In genomic region chr4:99601463-99601862, GRCm38 (mm10) we compare ENCODE assay signal across 19 mouse cellular contexts. TPM values are rescaled to one million over a fixed set of nuclear protein-coding genes. Genes with fewer than 3 reads are reported as not detected.
DNase-seq lines count a peak whose midpoint lies in the region; ATAC-seq and TF ChIP-seq lines count a peak whose summit lies in the region.
"Had no signal": no experiment of that assay in that cellular context is flagged by ENCODE, and none has a peak within 500 bp of the region (broad histone marks: within the 10 kb centered on the region; RNA-seq: fewer than 3 reads in every experiment).

No protein-coding gene starts in this region.

- ATAC-seq in embryonic facial prominence, embryonic 12.5 days (ENCODE audit: insufficient number of reproducible peaks, insufficient read depth, low FRiP score, low TSS enrichment), result no peak
- no peak for ATAC-seq in heart, postnatal 0 days (ENCODE audit: insufficient read depth, low read depth)
- no peak for ATAC-seq in embryonic facial prominence, embryonic 13.5 days (ENCODE audit: insufficient number of reproducible peaks, insufficient read depth, low FRiP score, low TSS enrichment, low read depth)
- ATAC-seq in midbrain, embryonic 15.5 days (replicated peaks), result peak; percentile 33; the same call in 1 of the 2 replicates
- ATAC-seq: intestine, embryonic 15.5 days had no signal

- H3K4me2 ChIP-seq in embryonic facial prominence, embryonic 12.5 days (replicated peaks), result peak overlapping the region; percentile 33; the same call in 1 of the 2 replicates
- H3K4me2 ChIP-seq in heart, postnatal 0 days (ENCODE audit: low read depth, low read length), result peak overlapping the region; percentile 47; the same call in 1 of the 2 replicates
- H3K4me2 ChIP-seq in embryonic facial prominence, embryonic 13.5 days, result peak overlapping the region; percentile 45
- no peak overlapping the region for H3K4me2 ChIP-seq in midbrain, embryonic 15.5 days
- H3K4me2 ChIP-seq: intestine, embryonic 15.5 days had no signal

- no peak overlapping the region for H3K27ac ChIP-seq in embryonic facial prominence, embryonic 12.5 days
- H3K27ac ChIP-seq in embryonic facial prominence, embryonic 10.5 days (replicated peaks), result no peak overlapping the region
- no peak overlapping the region for H3K27ac ChIP-seq in heart, postnatal 0 days (ENCODE audit: low read depth)
- H3K27ac ChIP-seq in embryonic facial prominence, embryonic 13.5 days, result no peak overlapping the region
- H3K27ac ChIP-seq in midbrain, embryonic 15.5 days, result no peak overlapping the region
- H3K27ac ChIP-seq: heart, adult 2 months; intestine, embryonic 15.5 days; kidney, postnatal 0 days; layer of hippocampus, adult 2 months; limb, embryonic 10.5 days; liver, embryonic 15.5 days had no signal

- H3K36me3 ChIP-seq in embryonic facial prominence, embryonic 12.5 days, result no peaks in the 10 kb centered on the region
- no peaks in the 10 kb centered on the region for H3K36me3 ChIP-seq in embryonic facial prominence, embryonic 10.5 days (replicated peaks)
- H3K36me3 ChIP-seq in heart, postnatal 0 days (replicated peaks; ENCODE audit: control insufficient read depth, insufficient read depth, low read length), result no peaks in the 10 kb centered on the region
- H3K36me3 ChIP-seq in embryonic facial prominence, embryonic 13.5 days, result no peaks in the 10 kb centered on the region
- no peaks in the 10 kb centered on the region for H3K36me3 ChIP-seq in midbrain, embryonic 15.5 days (replicated peaks)
- H3K36me3 ChIP-seq: intestine, embryonic 15.5 days; limb, embryonic 10.5 days; liver, embryonic 15.5 days had no signal

- intact Hi-C loops in heart, postnatal 25 days (cut with DNase I), result no loop called here

- no peak overlapping the region for H3K9ac ChIP-seq in embryonic facial prominence, embryonic 12.5 days
- no peak overlapping the region for H3K9ac ChIP-seq in heart, postnatal 0 days (replicated peaks; ENCODE audit: low read depth, low read length)
- no peak overlapping the region for H3K9ac ChIP-seq in embryonic facial prominence, embryonic 13.5 days
- H3K9ac ChIP-seq in midbrain, embryonic 15.5 days, result no peak overlapping the region
- H3K9ac ChIP-seq: intestine, embryonic 15.5 days; liver, embryonic 15.5 days had no signal

- no peaks in the 10 kb centered on the region for H3K27me3 ChIP-seq in embryonic facial prominence, embryonic 12.5 days
- peaks cover 17% of the 10 kb centered on the region for H3K27me3 ChIP-seq in embryonic facial prominence, embryonic 10.5 days (replicated peaks; ENCODE audit: low read depth, poor library complexity, severe bottlenecking)
- H3K27me3 ChIP-seq in heart, postnatal 0 days (ENCODE audit: control insufficient read depth, insufficient read depth, low read length), result no peaks in the 10 kb centered on the region
- H3K27me3 ChIP-seq in embryonic facial prominence, embryonic 13.5 days, result 0 out of 2 replicates have a peak, but pooled peaks cover 3% of the 10 kb centered on the region
- peaks cover 32% of the 10 kb centered on the region for H3K27me3 ChIP-seq in midbrain, embryonic 15.5 days (replicated peaks)
- H3K27me3 ChIP-seq: intestine, embryonic 15.5 days; liver, embryonic 15.5 days had no signal

- no peak for TF ChIP-seq EP300 in heart, postnatal 0 days (IDR thresholded peaks at IDR 0.05; ENCODE audit: low read depth)

- DNase-seq in embryonic facial prominence, embryonic 10.5 days (ENCODE audit: low spot score), result no peak
- no peak for DNase-seq in heart, postnatal 0 days (ENCODE audit: low spot score)
- no peak for DNase-seq in heart, postnatal 25 days (ENCODE audit: low spot score)
- no peak for DNase-seq in spleen, postnatal 10 days (ENCODE audit: low spot score in 2 of 2)
- DNase-seq in cerebellum, adult 8-10 months, result no peak
- DNase-seq: adrenal gland, postnatal 36 days; cerebellum, postnatal 25 days; heart, adult 2 months; thymus, postnatal 36 days had no signal

- no peaks in the 10 kb centered on the region for H3K4me1 ChIP-seq in embryonic facial prominence, embryonic 12.5 days
- no peaks in the 10 kb centered on the region for H3K4me1 ChIP-seq in embryonic facial prominence, embryonic 10.5 days
- H3K4me1 ChIP-seq in heart, postnatal 0 days (ENCODE audit: control insufficient read depth, insufficient read depth), result no peaks in the 10 kb centered on the region
- no peaks in the 10 kb centered on the region for H3K4me1 ChIP-seq in embryonic facial prominence, embryonic 13.5 days
- peaks cover 5% of the 10 kb centered on the region; the same call in 1 of the 2 replicates for H3K4me1 ChIP-seq in midbrain, embryonic 15.5 days
- H3K4me1 ChIP-seq: intestine, embryonic 15.5 days; liver, embryonic 15.5 days had no signal

- no peak overlapping the region for H3K4me3 ChIP-seq in embryonic facial prominence, embryonic 12.5 days
- no peak overlapping the region for H3K4me3 ChIP-seq in embryonic facial prominence, embryonic 10.5 days
- H3K4me3 ChIP-seq in heart, postnatal 0 days (ENCODE audit: low read depth, low read length), result no peak overlapping the region
- no peak overlapping the region for H3K4me3 ChIP-seq in embryonic facial prominence, embryonic 13.5 days
- no peak overlapping the region for H3K4me3 ChIP-seq in midbrain, embryonic 15.5 days
- H3K4me3 ChIP-seq: heart, adult 2 months; intestine, embryonic 15.5 days; layer of hippocampus, adult 2 months; limb, embryonic 10.5 days had no signal

- H3K9me3 ChIP-seq in embryonic facial prominence, embryonic 12.5 days, result no peaks in the 10 kb centered on the region
- H3K9me3 ChIP-seq in embryonic facial prominence, embryonic 10.5 days, result no peaks in the 10 kb centered on the region
- no peaks in the 10 kb centered on the region for H3K9me3 ChIP-seq in heart, postnatal 0 days (replicated peaks; ENCODE audit: control insufficient read depth, low read length)
- H3K9me3 ChIP-seq in embryonic facial prominence, embryonic 13.5 days, result no peaks in the 10 kb centered on the region
- no peaks in the 10 kb centered on the region for H3K9me3 ChIP-seq in midbrain, embryonic 15.5 days
- H3K9me3 ChIP-seq: intestine, embryonic 15.5 days; limb, embryonic 10.5 days; liver, embryonic 15.5 days had no signal

- WGBS in embryonic facial prominence, embryonic 12.5 days, result 24% methylated on average over 6 of the region's 6 CpGs
- 27% methylated on average over 6 of the region's 6 CpGs for WGBS in embryonic facial prominence, embryonic 10.5 days
- WGBS in heart, postnatal 0 days, result 39% methylated on average over 6 of the region's 6 CpGs
- 20% methylated on average over 6 of the region's 6 CpGs for WGBS in embryonic facial prominence, embryonic 13.5 days
- WGBS in midbrain, embryonic 15.5 days, result 12% methylated on average over 6 of the region's 6 CpGs

- TF ChIP-seq CTCF in heart, postnatal 0 days (IDR thresholded peaks at IDR 0.05; ENCODE audit: low read depth), result no peak

RNA-seq across cellular contexts. Expression of gene Foxd3, which starts 54.6 kb away (rescaled TPM):
- polyA plus RNA-seq in embryonic facial prominence, embryonic 12.5 days (2016; fragmentation: Nextera tagmentation; extraction: Ambion mirVana), result 2.1 TPM in 2 replicates
- 0.42 and 0.69 TPM in 2 replicates for polyA plus RNA-seq in embryonic facial prominence, embryonic 10.5 days (2016; fragmentation: Nextera tagmentation; extraction: Ambion mirVana)
- 0.46 and 0.65 TPM in 2 replicates for total RNA-seq in heart, postnatal 0 days (2014; rRNA removed; ENCODE audit: low replicate concordance)
- not detected in 2 replicates for polyA plus RNA-seq in heart, postnatal 0 days (2015; fragmentation: Nextera tagmentation; extraction: Ambion mirVana)
- total RNA-seq in heart, postnatal 25 days (2021), result under 1 TPM; 0.60 to 0.98 TPM
- 0.90 and 1.0 TPM in 2 replicates for polyA plus RNA-seq in embryonic facial prominence, embryonic 13.5 days (2015; fragmentation: Nextera tagmentation; extraction: Ambion mirVana)
- polyA plus RNA-seq in midbrain, embryonic 15.5 days (2015; fragmentation: Nextera tagmentation; extraction: Ambion mirVana), result 0.14 TPM in 1 of 2 replicates, not detected in the other
- total RNA-seq: layer of hippocampus, adult 2 months; left cerebral cortex, adult 18-20 months; neutrophil, adult 5-6 weeks had no signal
- polyA plus RNA-seq: liver, embryonic 15.5 days had no signal
